Mouse (Mus musculus) heart, adult 2 months (tissue): ENCODE data around the gene Sdccag8. TPM values are rescaled to one million over a fixed set of nuclear protein-coding genes. Genes with fewer than 3 reads are reported as not detected.

Experiments
- DNase-seq, 2 experiments: peaks; one replicate each; pipeline ENCODE4 v3.0.0; 2021
- H3K27ac ChIP-seq: fragments of 200-600 bp; 2 replicates; pipeline ENCODE4 v1.8.1; 2022
- H3K27me3 ChIP-seq: fragments of 200-500 bp; 2 replicates; pipeline ENCODE4 v1.6.1; 2012; ENCODE audit warnings: mild to moderate bottlenecking, low read length, inconsistent platforms, mixed read lengths; ENCODE audit not compliant: control insufficient read depth, insufficient read depth
- H3K36me3 ChIP-seq: fragments of 200-500 bp; 2 replicates; pipeline ENCODE4 v1.6.1; 2012; ENCODE audit warnings: low read length, inconsistent platforms; ENCODE audit not compliant: control insufficient read depth, insufficient read depth
- H3K4me1 ChIP-seq: fragments of 200-500 bp; 2 replicates; pipeline ENCODE4 v1.6.1; 2011; ENCODE audit warnings: low read length; ENCODE audit not compliant: control insufficient read depth, insufficient read depth
- H3K4me3 ChIP-seq: fragments of 200-600 bp; 2 replicates; pipeline ENCODE4 v1.8.1; 2022
- H3K79me2 ChIP-seq: fragments of 200-500 bp; replicated peaks from 2 replicates; pipeline ENCODE4 v1.6.1; 2012; ENCODE audit warnings: mild to moderate bottlenecking, inconsistent platforms, low read length, moderate library complexity, mixed read lengths; ENCODE audit not compliant: control insufficient read depth, insufficient read depth
- H3K9ac ChIP-seq: fragments of 200-500 bp; 2 replicates; pipeline ENCODE4 v1.6.1; 2012; ENCODE audit warnings: low read depth, mild to moderate bottlenecking, control low read depth, inconsistent platforms, low read length, mixed read lengths
- CTCF ChIP-seq: fragments of 200-600 bp; IDR thresholded peaks from 2 replicates; pipeline ENCODE4 v1.8.1; 2022; ENCODE audit warnings: antibody characterized with exemption, mild to moderate bottlenecking, moderate library complexity
- EP300 ChIP-seq: fragments of 200-500 bp; IDR thresholded peaks from 2 replicates; pipeline ENCODE4 v1.6.1; 2011; ENCODE audit warnings: low read depth, low read length, control low read depth; ENCODE audit not compliant: insufficient read depth
- POLR2A ChIP-seq: fragments of 200-500 bp; IDR thresholded peaks from 2 replicates; pipeline ENCODE4 v1.6.1; 2011; ENCODE audit warnings: mild to moderate bottlenecking, low read depth, low read length, control low read depth; ENCODE audit not compliant: insufficient read depth
- WGBS: fragments of 180-500 bp; shearing (Covaris S2); methylation state at CpG from one replicate; pipeline ENCODE4 v1.1.7; 2018; 5-methylcytosine and 5-hydroxymethylcytosine counted together
- intact Hi-C: fragments of 180-260 bp; cut with DNase I; formaldehyde crosslinking; loops from one replicate; pipeline ENCODE4 v1.15.1; 2025
- polyA plus RNA-seq: library from polyadenylated mRNA; depleted of rRNA; stranded (reverse); fragments of >200 nt; gene quantifications from 2 replicates; pipeline ENCODE4 v1.2.3, GENCODE M21; 2012
- total RNA-seq, 2 experiments: library from RNA; stranded (reverse); gene quantifications; 2 replicates each; pipeline ENCODE4 v1.2.3; 2021

Gene Sdccag8
- total and polyA plus RNA-seq, 3 experiments = 2.6 to 4.6 (median 3.5) TPM

GRCm38 (mm10) chr1:176970635-176971478 is 156.4 kb downstream of the Sdccag8 start:
- Histone ChIP-seq H3K27ac (no peak overlapping the region), H3K27me3 (no peaks in the 10 kb centered on the region), H3K9ac (no peak overlapping the region), H3K4me3 (no peak overlapping the region), H3K36me3 (no peaks in the 10 kb centered on the region), H3K4me1 (peaks cover 2% of the 10 kb centered on the region; the same call in 1 of the 2 replicates), H3K79me2 (no peaks in the 10 kb centered on the region)
- 74% methylated on average over 16 of the region's 16 CpGs for WGBS
- no peak for DNase-seq
- TF ChIP-seq EP300 (no peak), POLR2A (no peak)
- intact Hi-C loops = no loop called here

- Histone ChIP-seq H3K4me1 (peaks cover 2% of the 10 kb centered on the region; the same call in 1 of the 2 replicates), H3K4me3 (no peak overlapping the region), H3K27ac (no peak overlapping the region), H3K9ac (no peak overlapping the region), H3K36me3 (no peaks in the 10 kb centered on the region), H3K27me3 (no peaks in the 10 kb centered on the region), H3K79me2 (no peaks in the 10 kb centered on the region)
- WGBS = 45% methylated on average over 4 of the region's 4 CpGs
- no peak for TF ChIP-seq EP300
- TF ChIP-seq POLR2A = no peak
- DNase-seq = no peak
- intact Hi-C loops = no loop called here
Observed at GRCm38 (mm10) chr1:176971479-176971797, 157.0 kb downstream of the Sdccag8 start.

- no peak overlapping the region for H3K9ac ChIP-seq
- no peaks in the 10 kb centered on the region for H3K79me2 ChIP-seq
- peaks cover 2% of the 10 kb centered on the region; the same call in 1 of the 2 replicates for H3K4me1 ChIP-seq
- TF ChIP-seq EP300 = no peak
- no peak for TF ChIP-seq CTCF
- no peak for TF ChIP-seq POLR2A
- H3K27ac ChIP-seq = no peak overlapping the region
- DNase-seq = no peak
- intact Hi-C loops = no loop called here
- WGBS = 81% methylated on average over 6 of the region's 6 CpGs
- H3K4me3 ChIP-seq = no peak overlapping the region
- H3K36me3 ChIP-seq = no peaks in the 10 kb centered on the region
- no peaks in the 10 kb centered on the region for H3K27me3 ChIP-seq
Observed at GRCm38 (mm10) chr1:176973356-176974088, 159.1 kb downstream of the Sdccag8 start.

- no peak for DNase-seq
- Histone ChIP-seq H3K27ac (no peak overlapping the region), H3K9ac (no peak overlapping the region), H3K79me2 (no peaks in the 10 kb centered on the region), H3K4me1 (peaks cover 3% of the 10 kb centered on the region), H3K36me3 (no peaks in the 10 kb centered on the region), H3K4me3 (no peak overlapping the region), H3K27me3 (no peaks in the 10 kb centered on the region)
- intact Hi-C loops = no loop called here
- no peak for TF ChIP-seq EP300
- no peak for TF ChIP-seq POLR2A
- TF ChIP-seq CTCF = no peak
Observed at GRCm38 (mm10) chr1:176979235-176979634, 164.8 kb downstream of the Sdccag8 start.

GRCm38 (mm10) chr1:176980140-176980539 is 165.7 kb downstream of the Sdccag8 start:
- TF ChIP-seq CTCF (no peak), POLR2A (no peak), EP300 (no peak)
- no peaks in the 10 kb centered on the region for H3K36me3 ChIP-seq
- H3K27me3 ChIP-seq = no peaks in the 10 kb centered on the region
- no peak overlapping the region for H3K4me3 ChIP-seq
- H3K9ac ChIP-seq = no peak overlapping the region
- no peak for DNase-seq
- no peak overlapping the region for H3K27ac ChIP-seq
- H3K4me1 ChIP-seq = peaks cover 3% of the 10 kb centered on the region
- no peaks in the 10 kb centered on the region for H3K79me2 ChIP-seq
- intact Hi-C loops = no loop called here
- 93% methylated on average over 5 of the region's 5 CpGs for WGBS

- no peak for DNase-seq
- Histone ChIP-seq H3K27ac (no peak overlapping the region), H3K4me1 (peaks cover 3% of the 10 kb centered on the region), H3K9ac (no peak overlapping the region), H3K36me3 (no peaks in the 10 kb centered on the region), H3K79me2 (no peaks in the 10 kb centered on the region), H3K4me3 (no peak overlapping the region), H3K27me3 (no peaks in the 10 kb centered on the region)
- WGBS = 90% methylated on average over 10 of the region's 10 CpGs
- intact Hi-C loops = no loop called here
- no peak for TF ChIP-seq POLR2A
- no peak for TF ChIP-seq CTCF
- TF ChIP-seq EP300 = no peak
Observed at GRCm38 (mm10) chr1:176980801-176981400, 166.4 kb downstream of the Sdccag8 start.
